Comparison of ENCODE assay signal across 8 mouse cellular contexts in the genomic region with DNA sequence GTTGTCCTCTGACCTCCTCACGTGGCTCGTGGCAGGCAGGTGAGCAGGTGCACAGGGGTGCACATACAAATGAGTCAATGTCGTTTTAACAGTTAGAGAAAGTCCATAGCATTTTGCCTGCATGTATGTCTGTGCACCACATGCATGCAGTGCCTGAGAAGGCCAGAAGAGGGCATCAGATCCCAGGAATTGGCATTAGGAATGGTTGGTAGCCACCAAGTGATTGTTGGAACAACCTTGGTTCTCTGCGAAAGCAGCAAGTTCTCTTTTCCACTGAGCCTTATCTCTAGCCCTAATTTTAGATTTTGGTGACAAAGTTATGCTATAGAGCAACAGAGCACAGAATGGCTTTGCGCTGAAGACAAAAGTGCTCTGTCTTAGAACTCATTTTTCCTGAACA. TPM values are rescaled to one million over a fixed set of nuclear protein-coding genes. Genes with fewer than 3 reads are reported as not detected.
DNase-seq lines count a peak whose midpoint lies in the region; ATAC-seq lines count a peak whose summit lies in the region.

No protein-coding gene starts in this region.

- DNase-seq in cerebellum, postnatal 10 days = peak; percentile 88 to 90
- no peak for DNase-seq in cerebellum, adult 9-10 months
- DNase-seq in CD4-positive helper T cell, adult 2 months (ENCODE audit: low read depth, low spot score) = peak; percentile 39
- DNase-seq in c-Kit-negative CD71-positive TER-119-positive erythroid progenitor cells, embryonic 14.5 days (ENCODE audit: low read depth, low spot score) = peak; percentile 13
- peak; percentile 40 to 47 for DNase-seq in gastrocnemius, adult 8-10 months (ENCODE audit: low spot score in 2 of 2)
- DNase-seq in layer of hippocampus, adult 9-10 months (ENCODE audit: low spot score) = peak; percentile 51
- DNase-seq in testis, postnatal 10 days (ENCODE audit: low spot score) = peak; percentile 87

- ATAC-seq in megakaryocyte, adult 5-6 weeks (ENCODE audit: poor library complexity, severe bottlenecking) = peak; percentile 45; the same call in 1 of the 2 replicates

RNA-seq across cellular contexts. Expression of a gene that starts 16.7 kb away (rescaled TPM):
- 10 to 100 TPM; 10.6 to 11.9 (median 11.5) TPM for total RNA-seq in gastrocnemius, adult 8-10 months (2022)
- total RNA-seq in megakaryocyte, adult 5-6 weeks (2015) = 2.5 and 3.5 TPM in 2 replicates
- 3.6 and 6.1 TPM in 2 replicates for total RNA-seq in megakaryocyte, adult 5-6 weeks (2017)
